Mouse (Mus musculus): ENCODE measurements around the gene Crtac1.

The Crtac1 gene

DNA sequence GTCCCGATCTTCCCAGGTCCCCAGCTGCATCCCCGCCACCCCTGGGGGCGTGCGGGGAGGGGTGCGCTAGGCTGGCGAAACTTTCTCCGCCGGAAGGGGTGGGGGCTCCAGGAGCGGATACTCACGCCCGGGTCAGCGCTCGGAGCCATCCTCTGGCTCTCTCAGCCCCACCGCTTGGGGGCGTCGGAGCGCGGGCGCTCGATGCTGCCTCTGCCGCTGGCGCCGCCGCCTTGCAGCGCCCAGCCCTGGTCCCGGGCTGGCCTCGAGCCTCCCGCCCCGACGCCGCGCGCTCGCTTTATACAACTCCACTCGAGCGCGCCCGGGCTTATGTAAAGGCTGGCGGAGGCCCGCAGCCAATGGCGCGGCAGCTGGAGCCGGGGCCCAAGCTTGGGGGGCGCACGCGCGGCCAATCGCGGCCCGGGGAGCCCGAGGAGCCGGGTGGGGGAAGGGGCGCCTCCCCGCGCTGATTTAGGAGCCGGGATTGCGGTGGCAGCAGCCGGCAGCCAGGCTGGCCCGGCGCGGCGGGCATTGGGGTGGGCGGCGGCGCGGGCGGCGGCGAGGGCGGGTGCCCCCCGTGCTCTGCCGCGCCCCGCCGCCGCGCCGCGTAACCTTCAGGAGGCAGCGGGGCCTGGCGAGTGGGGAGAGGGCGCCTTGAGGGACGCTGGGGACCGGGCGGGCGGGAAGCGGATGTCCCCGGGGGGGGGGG lies at the start of gene Crtac1:
Crtac1 (minus strand) TSS at position 299 of the 706 bp plus-strand sequence.
- CTCF ChIA-PET, result no interaction called here

DNA sequence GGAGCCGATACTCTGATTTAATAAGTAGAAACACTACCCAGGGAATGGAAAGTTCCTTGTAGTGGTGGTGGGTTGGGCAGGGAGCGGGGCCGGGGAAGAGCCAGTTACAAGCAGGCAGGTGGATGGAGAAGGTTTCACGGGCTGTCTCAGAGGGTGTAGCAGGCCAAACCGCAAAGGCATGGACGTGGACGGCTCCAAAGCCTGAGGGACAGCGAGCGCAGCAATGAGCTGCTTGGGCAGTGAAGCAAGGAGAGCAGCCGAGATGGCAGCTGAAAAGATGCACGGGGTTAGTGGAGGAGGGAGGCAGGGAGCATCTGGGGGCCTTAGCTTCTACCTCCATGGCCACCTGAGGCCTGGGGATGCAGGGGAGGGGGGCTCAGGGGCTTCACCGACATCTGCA lies 46.7 kb upstream of the Crtac1 start:
- CTCF ChIA-PET, result no interaction called here

DNA sequence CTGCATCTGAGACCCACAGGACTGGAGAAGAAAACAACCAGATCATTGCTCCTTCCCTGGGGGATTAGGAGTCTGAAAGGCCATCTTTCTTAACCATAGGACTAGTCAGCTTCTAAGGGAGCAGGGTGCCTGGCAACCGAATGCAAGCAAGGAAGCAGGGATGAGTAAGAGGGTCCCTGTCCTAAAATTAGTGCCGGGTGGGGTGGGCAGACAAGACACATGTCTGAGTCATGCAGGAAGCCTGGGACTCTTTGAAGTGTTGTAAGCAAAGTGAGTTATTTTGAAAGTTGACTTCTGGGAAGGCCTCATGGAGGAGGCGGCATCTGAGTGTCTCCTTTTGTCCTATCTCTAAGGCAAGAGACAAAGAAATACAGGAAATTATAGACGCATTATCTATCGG lies 46.2 kb upstream of the Crtac1 start:
- CTCF ChIA-PET, result no interaction called here

DNA sequence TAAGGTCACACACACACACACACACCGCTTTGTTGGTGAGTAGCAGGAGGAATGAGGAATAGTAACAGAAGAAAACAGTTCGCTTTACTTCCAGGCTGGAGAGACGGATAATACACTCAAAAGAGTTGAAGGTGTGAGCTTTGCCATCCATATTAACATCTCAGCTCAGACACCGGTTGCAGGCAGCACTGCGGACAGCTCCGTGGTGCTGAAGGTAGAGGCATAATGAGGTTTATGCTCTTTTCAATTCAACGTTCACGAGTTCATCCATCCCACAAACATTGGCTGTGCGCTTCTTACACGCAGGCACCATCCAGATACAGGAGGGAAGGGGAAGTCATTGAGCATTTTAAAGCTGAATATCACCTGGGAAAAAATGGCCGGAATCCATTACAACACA lies 41.2 kb upstream of the Crtac1 start:
- CTCF ChIA-PET, result no interaction called here

DNA sequence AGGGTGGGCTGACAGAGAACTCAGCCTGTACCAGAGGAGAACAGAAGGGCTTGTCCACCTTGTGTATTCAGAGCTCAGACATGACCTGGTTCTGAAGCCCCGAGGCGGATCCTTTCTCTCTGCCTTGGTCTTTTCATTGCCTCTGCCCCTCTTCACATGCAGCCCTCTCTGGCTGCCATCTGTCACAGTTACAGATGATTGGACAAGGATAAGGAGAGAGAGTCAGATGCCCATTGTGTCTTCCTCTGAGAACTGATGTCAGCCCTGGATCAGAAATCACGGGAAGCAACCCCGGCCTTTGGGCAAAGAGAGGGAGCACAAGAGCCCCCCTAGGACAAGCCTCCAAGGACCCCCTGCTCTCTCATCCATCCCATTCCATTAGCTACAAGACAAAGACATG lies 40.0 kb upstream of the Crtac1 start:
- CTCF ChIA-PET, result no interaction called here

DNA sequence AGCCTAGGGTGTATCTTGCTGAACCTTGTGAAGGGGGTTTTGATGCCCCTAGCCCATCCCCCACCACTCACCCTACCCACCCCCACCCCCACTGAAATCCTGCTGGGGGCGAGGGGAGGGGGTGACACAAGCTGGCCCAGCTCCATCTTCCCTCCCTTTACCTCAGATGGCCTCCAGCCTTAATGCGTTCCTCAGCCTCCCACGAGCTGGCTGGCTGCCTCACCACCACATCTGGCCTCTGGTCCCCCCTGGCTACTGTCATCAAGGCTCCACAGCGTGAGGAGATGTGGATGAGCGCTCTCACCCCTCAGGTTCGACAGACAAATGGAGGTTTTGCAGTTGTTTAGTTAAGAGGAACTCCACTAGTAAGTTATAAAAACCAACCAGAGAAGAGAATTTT lies 30.3 kb upstream of the Crtac1 start:
- CTCF ChIA-PET, result no interaction called here

DNA sequence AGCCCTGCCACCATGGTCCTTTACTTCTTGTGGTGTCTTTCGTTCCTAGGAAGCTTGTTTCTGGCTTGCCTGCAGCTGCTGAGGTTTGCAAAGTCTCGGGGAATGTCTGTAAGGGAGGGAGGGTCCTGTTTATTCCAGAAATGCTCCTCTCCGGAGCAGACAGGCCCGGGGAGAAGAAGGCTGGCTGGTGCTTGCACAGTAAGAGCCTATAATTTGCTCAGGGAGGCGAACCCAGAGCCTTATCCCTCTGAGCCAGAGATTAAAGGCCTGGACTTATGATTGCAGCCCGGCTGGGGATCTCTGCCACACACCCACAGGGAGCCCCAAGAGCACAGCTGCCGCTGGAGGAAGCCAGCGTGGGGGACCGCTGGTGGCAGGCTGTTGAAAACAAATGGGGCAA lies 29.8 kb upstream of the Crtac1 start:
- CTCF ChIA-PET, result no interaction called here

DNA sequence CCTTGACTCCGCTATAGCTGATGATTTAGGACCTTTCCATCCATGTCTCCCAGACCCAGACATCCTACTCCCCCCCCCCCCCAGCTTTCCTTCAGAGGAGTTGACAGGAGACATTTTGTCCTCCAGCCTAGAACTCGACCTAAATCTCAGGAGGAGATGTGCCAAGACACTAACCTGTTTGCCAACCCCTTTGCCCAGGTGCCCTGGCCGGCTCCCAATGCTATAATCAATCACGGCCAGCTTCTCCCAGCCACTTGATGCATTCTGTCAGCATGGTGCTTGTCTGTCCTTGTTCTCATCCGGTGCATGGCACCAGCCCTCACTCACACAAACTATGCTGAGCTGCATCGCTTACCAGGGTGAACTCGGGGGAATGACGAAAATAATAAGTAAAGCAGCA lies 27.9 kb upstream of the Crtac1 start:
- CTCF ChIA-PET, result interaction anchor here (0.5 kb wide), 1 partner anchor 12 kb away, joined by 3 read pairs; no protein-coding TSS in a partner anchor

DNA sequence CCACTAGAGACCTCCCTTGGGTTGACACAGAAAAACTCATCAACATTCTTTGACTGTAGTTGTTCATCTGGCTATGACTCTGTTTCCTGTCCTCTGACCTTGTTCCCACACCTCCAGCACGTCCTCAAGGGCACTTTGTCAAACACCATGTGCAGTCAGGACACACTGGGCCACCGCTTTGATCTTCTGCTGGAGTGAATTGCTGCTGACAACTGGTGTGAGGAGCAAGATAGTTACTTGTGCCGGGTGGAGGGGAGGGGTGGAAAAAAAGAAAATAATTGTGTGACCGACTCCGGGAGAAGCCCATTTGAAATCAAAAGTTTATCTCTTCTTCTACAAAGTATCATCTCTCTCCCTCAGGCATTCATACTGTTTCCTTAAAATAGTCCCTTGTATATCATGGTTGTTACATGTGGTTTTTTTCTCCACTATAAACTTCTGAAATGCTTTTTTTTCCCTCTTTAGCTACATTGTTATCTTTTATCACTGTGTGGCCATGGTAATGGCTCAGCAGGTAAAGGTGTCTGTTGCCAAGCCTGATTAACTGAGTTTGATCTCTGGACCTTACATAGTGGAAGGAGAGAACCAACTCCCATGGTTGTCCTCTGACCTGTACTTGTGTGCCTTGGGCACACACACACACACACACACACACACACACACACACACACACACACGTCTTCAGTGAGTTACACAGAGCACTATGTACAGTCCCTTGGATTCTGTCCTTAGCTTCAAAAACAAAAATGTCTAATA lies 23.1 kb upstream of the Crtac1 start:
- CTCF ChIA-PET, result no interaction called here

DNA sequence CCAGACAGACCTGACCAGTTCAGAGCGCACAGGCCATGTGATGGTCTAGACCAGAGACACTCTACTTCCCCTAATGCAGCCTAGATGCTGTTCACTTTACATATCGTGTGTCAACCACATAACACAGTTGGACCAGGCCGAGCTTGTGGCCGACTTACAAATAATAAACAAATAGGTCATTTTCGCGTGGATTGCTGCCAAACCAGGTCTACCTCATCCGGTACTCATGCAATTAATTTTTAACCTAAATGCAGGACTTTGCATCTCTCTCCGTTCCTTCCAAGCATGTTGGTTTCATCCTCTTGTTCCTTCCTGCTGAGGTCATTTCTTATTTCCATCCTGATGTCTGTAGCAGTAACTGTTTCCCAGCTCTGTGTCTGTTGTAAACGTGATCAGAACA lies 22.4 kb upstream of the Crtac1 start:
- CTCF ChIA-PET, result interaction anchor here (0.7 kb wide), 1 partner anchor 9 kb away, joined by 5 read pairs; no protein-coding TSS in a partner anchor

DNA sequence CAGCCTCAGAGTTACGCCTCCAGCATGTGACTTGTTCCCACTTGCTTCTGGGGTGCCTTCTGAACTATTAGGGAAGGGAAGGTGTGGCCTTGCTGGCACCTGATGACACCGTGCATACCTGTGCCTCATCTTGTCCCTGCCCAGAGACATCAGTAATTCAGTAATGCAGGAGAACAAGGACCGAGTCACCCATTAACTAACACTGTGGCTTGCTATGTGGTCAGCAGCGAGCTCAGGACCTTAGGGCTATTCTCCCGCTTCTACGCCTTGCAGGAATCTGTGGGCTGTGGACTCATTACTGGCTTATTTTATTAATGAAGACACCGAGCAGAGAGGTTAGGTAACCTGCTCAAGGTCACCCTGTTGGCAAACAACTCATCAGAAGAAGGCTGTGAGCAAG lies 21.0 kb upstream of the Crtac1 start:
- CTCF ChIA-PET, result no interaction called here

DNA sequence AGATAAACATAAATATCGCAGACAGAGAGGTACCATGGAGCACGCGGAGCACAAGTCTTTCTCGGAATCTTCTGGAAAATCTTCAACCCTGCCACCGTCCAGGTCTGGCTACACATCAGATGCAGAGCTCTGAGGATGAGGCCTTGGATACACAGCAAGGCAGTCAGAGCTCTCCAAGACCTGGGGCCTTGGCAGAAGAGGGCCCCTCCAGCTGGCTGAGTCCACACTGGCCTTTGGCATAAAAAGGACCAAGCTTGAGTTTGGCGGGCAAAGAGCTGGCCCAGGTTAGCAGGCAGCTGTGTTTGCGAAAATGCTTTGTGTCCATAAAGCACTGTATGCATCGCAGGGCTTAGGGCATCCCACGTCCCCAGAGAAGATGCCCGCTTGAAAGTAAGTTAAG lies 17.0 kb upstream of the Crtac1 start:
- CTCF ChIA-PET, result interaction anchor here (0.7 kb wide), 1 partner anchor 424 kb away, joined by 3 read pairs; no protein-coding TSS in a partner anchor

DNA sequence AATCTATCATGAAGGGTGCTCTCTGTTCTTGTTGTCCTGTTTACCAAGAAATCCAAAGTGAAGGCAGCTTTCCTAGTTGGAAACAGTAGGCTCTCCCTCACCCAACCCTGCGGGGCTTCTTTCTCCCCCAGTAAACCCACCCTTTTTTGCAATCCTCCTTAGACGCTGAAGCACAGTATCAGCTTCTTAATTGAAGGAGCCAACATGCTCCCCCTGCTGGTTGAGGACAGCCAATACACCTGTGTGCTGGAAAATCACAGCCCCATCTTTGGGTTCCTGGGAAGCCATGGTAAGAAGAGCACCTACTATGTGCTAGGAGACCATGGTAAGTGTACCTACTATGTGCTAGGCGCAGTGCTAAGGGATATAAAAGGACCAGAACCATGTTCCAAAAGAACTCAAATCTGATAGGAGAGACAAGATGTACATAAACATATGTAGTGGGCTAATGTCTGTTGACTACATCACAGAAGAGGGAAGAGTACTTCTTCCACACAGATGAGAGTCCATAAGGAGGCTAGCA lies 12.4 kb upstream of the Crtac1 start:
- CTCF ChIA-PET, result interaction anchor here (1.0 kb wide), 1 partner anchor 17 kb away, joined by 3 read pairs; no protein-coding TSS in a partner anchor

DNA sequence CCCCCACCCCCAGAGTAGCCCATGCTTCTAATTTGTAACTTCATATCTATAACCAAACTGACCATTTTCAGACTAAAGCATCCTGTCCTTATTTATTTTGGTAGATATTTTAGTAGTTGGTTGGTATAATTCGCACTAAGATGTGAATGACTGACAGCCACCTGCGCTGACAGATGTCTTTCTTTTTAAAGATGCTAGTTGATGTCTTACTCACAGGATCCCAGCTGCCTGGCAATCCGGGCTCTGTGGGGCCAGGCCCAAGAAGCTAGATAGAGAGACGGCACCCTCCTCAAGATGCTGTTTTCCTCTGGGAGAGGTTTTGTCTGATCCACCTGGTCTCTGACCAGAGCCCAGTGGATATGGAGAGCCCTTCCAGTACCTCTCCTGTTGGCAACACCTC lies 11.7 kb upstream of the Crtac1 start:
- CTCF ChIA-PET, result interaction anchor here (1.0 kb wide), 1 partner anchor 16 kb away, joined by 3 read pairs; no protein-coding TSS in a partner anchor

DNA sequence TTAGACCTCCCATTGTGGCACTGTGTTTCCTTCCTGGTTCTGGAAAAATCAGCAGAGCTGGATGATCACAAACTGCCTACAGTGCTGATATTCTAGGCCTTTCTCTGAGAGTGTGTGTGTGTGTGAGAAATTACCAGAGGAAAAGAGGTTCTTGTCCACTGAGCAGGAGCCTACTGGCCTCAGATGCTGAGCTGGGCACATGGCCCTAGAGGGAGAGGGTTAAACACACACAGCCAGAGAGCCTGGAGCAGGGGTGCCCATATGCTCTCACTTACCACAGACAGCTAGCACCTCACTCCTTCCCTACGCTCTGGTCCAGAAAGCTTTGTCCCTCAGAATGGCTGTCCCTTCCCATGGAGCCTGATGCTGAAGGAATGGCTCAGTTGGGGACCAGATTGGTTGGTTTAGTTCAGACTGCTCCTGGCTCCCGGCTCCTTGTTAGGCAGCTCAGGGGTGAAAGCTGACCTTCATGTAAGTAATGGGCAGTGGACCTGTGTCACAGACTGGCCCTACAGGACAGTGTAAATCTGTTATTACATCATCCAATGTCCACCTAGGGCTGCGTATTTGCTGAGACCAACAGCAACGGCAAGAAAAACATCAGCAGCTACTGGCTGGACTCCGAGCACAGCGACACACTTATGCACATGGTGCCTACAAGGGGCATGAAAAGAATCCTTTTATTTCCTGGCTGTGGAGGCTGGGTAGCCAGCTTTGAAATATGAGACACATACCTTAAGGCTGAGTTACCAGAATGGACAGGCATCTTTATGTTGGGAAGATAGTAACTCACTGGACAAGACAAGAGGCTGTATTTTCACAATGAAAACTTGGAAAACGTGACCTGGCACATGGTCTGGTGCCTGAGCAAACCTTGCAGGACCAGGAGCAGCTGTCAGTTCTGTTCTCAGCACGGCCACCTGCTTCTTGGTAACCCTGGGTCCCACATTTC lies 10.9 kb upstream of the Crtac1 start:
- CTCF ChIA-PET, result interaction anchor here (1.0 kb wide), 1 partner anchor 16 kb away, joined by 3 read pairs; no protein-coding TSS in a partner anchor

DNA sequence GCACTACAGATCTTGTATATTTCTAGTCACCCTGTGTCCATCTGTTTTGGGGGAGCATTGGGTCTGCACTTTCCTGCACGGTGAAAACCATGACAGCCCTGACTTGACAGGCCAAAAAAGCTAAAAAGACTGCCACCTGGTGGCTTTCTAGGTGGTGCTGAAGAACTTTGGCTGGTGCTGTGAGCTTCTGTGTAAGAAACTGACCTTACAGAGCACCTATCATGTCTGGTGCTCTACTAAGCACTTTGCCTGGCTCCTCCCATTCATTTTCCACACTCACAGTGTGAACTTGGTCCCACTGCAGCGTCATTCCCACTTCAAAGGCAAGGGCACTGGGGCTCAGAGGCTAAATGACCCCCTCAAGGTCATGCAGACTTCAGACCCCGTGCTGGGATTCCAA lies 8.5 kb upstream of the Crtac1 start:
- CTCF ChIA-PET, result no interaction called here

DNA sequence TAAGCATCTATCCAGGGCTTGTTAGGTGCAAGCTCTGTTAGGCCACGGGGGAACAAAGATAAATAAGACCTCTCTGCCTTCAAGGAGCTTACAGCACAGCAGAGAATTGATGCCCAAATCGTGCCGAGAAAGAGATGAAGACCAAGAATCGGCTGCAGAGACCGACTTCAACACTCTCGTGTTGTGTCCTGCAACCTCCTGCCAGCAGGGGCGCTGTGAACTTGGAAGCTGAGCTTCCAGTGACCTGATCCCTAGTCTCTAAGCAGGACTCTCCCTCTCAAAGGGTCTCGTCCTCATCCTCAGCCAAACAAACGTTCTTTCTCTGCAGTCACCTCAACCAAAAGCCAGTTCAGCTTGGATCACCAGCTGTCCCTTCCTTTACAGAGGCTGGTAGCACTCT lies 7.8 kb upstream of the Crtac1 start:
- CTCF ChIA-PET, result no interaction called here

DNA sequence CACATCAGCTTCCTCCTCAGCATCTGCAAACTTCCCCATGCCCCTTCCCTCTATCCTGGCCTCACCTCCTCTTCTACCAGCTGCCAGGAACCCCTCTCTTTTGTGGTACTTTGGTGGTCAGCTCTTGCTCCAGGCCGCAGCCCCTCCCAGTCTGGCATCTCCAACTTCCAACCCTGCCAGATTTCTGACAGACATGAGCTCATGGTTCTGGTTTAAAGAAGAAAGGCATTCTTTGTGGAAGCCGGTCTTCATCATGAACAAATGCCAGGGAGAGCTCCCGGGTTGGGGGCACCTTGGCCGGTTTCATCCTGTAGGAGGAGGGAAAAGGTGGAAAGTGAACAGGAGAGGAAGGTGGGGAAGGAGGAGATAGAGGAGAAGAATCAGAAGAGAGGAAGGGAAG lies 4.0 kb upstream of the Crtac1 start:
- CTCF ChIA-PET, result no interaction called here

DNA sequence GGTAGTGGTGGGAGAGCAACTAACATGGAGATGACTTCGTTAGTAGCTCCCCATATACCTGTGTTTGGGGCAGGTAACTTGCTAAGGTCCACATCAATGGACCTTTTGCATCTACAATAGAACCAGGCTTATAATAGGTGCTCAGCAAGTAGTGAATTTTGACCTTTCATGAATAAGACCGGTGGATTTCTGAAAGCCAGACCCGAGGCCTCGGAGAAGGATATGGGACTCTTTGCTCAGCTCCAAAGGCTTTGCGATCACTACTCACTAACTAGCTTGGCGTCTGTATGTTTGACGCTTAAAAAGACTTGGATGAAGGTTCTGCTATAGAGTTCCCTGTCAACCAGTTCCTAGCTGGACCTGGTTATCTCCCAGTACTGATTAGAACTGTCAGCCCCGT lies 1.2 kb upstream of the Crtac1 start:
- CTCF ChIA-PET, result no interaction called here

DNA sequence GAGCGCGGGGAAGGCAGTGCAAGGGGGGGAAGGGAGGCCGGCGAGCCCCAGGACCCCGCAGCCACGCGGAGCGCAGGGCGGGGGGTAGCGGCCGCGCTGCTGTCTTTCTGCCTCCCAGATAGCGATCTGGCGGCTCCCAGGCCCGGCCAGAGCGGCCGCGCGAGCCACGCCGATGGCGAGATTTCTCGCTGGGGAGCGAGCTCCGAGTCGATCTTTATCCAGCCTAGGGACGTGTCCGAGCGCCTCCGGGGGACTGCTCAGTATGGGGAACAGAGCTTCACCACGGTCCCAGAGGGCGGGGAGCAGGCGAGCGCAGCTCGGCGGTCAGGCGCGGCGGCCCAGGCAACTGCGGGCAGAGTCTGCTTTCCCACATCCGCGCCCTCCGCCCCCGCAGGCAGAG lies 608 bp upstream of the Crtac1 start:
- CTCF ChIA-PET, result no interaction called here

DNA sequence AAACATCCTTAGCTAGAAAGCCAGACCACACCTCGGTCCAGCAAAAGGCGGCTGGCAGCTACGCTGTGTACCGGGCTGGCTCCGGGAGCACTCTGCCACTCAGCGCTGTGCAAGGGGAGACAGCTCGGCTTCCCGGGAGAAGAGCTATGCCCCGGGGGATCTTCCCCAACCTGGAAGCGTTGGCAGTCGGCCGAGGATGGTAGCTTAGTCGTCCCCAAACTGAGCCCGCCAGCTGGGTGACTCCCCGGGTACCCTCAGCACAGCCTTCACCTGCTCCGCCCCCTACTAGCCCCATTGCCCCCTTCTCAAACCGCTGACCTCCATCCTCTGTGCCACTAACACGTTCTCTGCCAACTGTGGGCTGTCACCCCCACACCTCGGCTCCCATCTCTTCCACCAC lies 602 bp downstream of the Crtac1 start:
- CTCF ChIA-PET, result interaction anchor here (0.6 kb wide), 1 partner anchor 223 kb away, joined by 3 read pairs; no protein-coding TSS in a partner anchor

DNA sequence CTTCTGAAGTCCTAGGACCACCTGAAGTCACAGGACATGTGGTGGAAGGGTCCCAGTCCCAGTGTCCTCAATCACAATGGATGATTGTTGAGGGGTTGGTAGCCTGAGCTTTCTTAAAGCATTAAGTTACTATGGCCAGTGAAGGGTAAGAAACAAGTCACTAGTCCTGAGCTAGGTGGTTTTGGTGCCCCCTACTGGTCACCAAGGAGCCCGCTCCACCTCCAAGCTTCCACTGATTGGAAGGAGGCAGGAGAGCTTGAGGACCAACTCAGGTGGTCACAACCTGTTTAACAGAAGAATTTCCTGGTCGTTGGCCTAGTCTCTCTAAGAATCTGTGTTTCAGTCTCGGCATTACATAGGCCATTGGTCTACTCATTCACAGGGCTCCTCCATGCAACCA lies 2.2 kb downstream of the Crtac1 start:
- CTCF ChIA-PET, result no interaction called here
